Mouse (Mus musculus) forebrain, embryonic 14.5 days (tissue): ENCODE results near the gene Ube4a. TPM values are rescaled to one million over a fixed set of nuclear protein-coding genes. Genes with fewer than 3 reads are reported as not detected.

Experiments used
- ATAC-seq: fragments of 200-750 bp; cut with Nextera tagmentation; 2 replicates; pipeline ENCODE4 v1.8.0; 2017; ENCODE audit warnings: mild to moderate bottlenecking, moderate library complexity
- DNase-seq: peaks from one replicate; pipeline ENCODE4 v3.0.0-alpha.2; 2015; ENCODE audit warnings: low spot score
- H3K27ac ChIP-seq: fragments of 300-500 bp; sonication (generic); 2 replicates; pipeline ENCODE4 v1.5.1; 2014; ENCODE audit warnings: low read depth, mild to moderate bottlenecking, control low read depth, low read length, moderate library complexity
- H3K27me3 ChIP-seq: fragments of 300-500 bp; sonication (generic); replicated peaks from 2 replicates; pipeline ENCODE4 v1.6.1; 2014; ENCODE audit warnings: low read length, control low read depth, mixed read lengths; ENCODE audit not compliant: control insufficient read depth, insufficient read depth
- H3K36me3 ChIP-seq: fragments of 300-500 bp; sonication (generic); 2 replicates; pipeline ENCODE4 v1.6.1; 2014; ENCODE audit warnings: low read length, control low read depth; ENCODE audit not compliant: control insufficient read depth, insufficient read depth
- H3K4me1 ChIP-seq: fragments of 300-500 bp; sonication (generic); 2 replicates; pipeline ENCODE4 v1.6.1; 2014; ENCODE audit warnings: antibody characterized with exemption, low read length, control low read depth; ENCODE audit not compliant: control insufficient read depth, insufficient read depth
- H3K4me2 ChIP-seq: fragments of 300-500 bp; sonication (generic); 2 replicates; pipeline ENCODE4 v1.6.1; 2014; ENCODE audit warnings: mild to moderate bottlenecking, control low read depth, low read length
- H3K4me3 ChIP-seq: fragments of 300-500 bp; sonication (generic); 2 replicates; pipeline ENCODE4 v1.5.1; 2014; ENCODE audit warnings: low read depth, low read length, control low read depth
- H3K9ac ChIP-seq: fragments of 300-500 bp; sonication (generic); 2 replicates; pipeline ENCODE4 v1.6.1; 2014; ENCODE audit warnings: mild to moderate bottlenecking, low read length, control low read depth, moderate library complexity
- H3K9me3 ChIP-seq: fragments of 300-500 bp; sonication (generic); replicated peaks from 2 replicates; pipeline ENCODE4 v1.6.1; 2016; ENCODE audit warnings: low read length, control low read depth, mixed read lengths; ENCODE audit not compliant: control insufficient read depth
- WGBS: fragments of 180-500 bp; shearing (Covaris S2); extraction: QIAGEN DNeasy Blood & Tissue Kit; methylation state at CpG from one replicate; pipeline ENCODE4 v1.1.7; 2014; 5-methylcytosine and 5-hydroxymethylcytosine counted together
- polyA plus RNA-seq: library from polyadenylated mRNA; unstranded; fragments of >200 nt; fragmentation: Nextera tagmentation; extraction: Ambion mirVana; gene quantifications from 2 replicates; pipeline ENCODE4 v1.2.1, GENCODE M21; 2014

Gene Ube4a
- polyA plus RNA-seq, 1 experiment from 2014 or later, result 46.0 TPM

GRCm38 (mm10) chr9:44874198-44874597 lies 91.2 kb downstream of the Ube4a start:
- Histone ChIP-seq H3K4me2 (no peak overlapping the region), H3K4me3 (no peak overlapping the region), H3K27me3 (no peaks in the 10 kb centered on the region), H3K4me1 (peaks cover 36% of the 10 kb centered on the region), H3K36me3 (0 out of 2 replicates have a peak, but pooled peaks cover 9% of the 10 kb centered on the region), H3K27ac (no peak overlapping the region), H3K9ac (no peak overlapping the region), H3K9me3 (no peaks in the 10 kb centered on the region)
- DNase-seq (no peak), ATAC-seq (no peak)

- H3K27me3 ChIP-seq, result no peaks in the 10 kb centered on the region
Observed at GRCm38 (mm10) chr9:44873665-44874064, 91.7 kb downstream of the Ube4a start.

More at GRCm38 (mm10) chr9:44873665-44874064, 91.7 kb downstream of the Ube4a start:
- ATAC-seq, result no peak
- H3K36me3 ChIP-seq, result 0 out of 2 replicates have a peak, but pooled peaks cover 9% of the 10 kb centered on the region
- DNase-seq, result no peak
- no peak overlapping the region for H3K27ac ChIP-seq
- H3K4me2 ChIP-seq, result no peak overlapping the region
- 64% methylated on average over 5 of the region's 5 CpGs for WGBS
- no peak overlapping the region for H3K4me3 ChIP-seq
- H3K9ac ChIP-seq, result no peak overlapping the region
- H3K9me3 ChIP-seq, result no peaks in the 10 kb centered on the region
- peaks cover 35% of the 10 kb centered on the region for H3K4me1 ChIP-seq

Other genes starting within 250 kb of the Ube4a start
- gene Phldb1, start 230.4 kb downstream of the Ube4a start, polyA plus RNA-seq, result 29.5 and 42.9 TPM in 2 replicates
- gene Arcn1, start 197.8 kb downstream of the Ube4a start, polyA plus RNA-seq, result 138 and 152 TPM in 2 replicates
- 178 and 206 TPM in 2 replicates for gene Ift46, start 197.7 kb downstream of the Ube4a start, polyA plus RNA-seq
- 4.7 and 5.9 TPM in 2 replicates for gene Tmem25, start 166.3 kb downstream of the Ube4a start, polyA plus RNA-seq
- 0.28 and 0.36 TPM in 2 replicates for gene Ttc36, start 162.5 kb downstream of the Ube4a start, polyA plus RNA-seq
- gene Kmt2a, start 84.3 kb downstream of the Ube4a start, polyA plus RNA-seq, result 9.6 and 16.0 TPM in 2 replicates
- gene Atp5l, start 44.9 kb downstream of the Ube4a start, polyA plus RNA-seq, result 680 and 882 TPM in 2 replicates
- not detected in 2 replicates for gene Cd3g, start 14.8 kb upstream of the Ube4a start, polyA plus RNA-seq
- gene Cd3d, start 16.2 kb upstream of the Ube4a start, polyA plus RNA-seq, result not detected in 2 replicates
- gene Cd3e, start 44.0 kb upstream of the Ube4a start, polyA plus RNA-seq, result not detected in 2 replicates
- gene Mpzl2, start 74.2 kb upstream of the Ube4a start, polyA plus RNA-seq, result 0.18 and 0.38 TPM in 2 replicates
- gene Mpzl3, start 89.6 kb upstream of the Ube4a start, polyA plus RNA-seq, result 1.3 and 1.5 TPM in 2 replicates
- gene Jaml, start 113.6 kb upstream of the Ube4a start, polyA plus RNA-seq, result 0.15 TPM in 1 of 2 replicates, not detected in the other
- gene Scn2b, start 152.2 kb upstream of the Ube4a start, polyA plus RNA-seq, result 3.0 and 4.1 TPM in 2 replicates
- 0.11 and 0.12 TPM in 2 replicates for gene Scn4b, start 172.8 kb upstream of the Ube4a start, polyA plus RNA-seq
- not detected in 2 replicates for gene BC049352, start 216.4 kb upstream of the Ube4a start, polyA plus RNA-seq
- gene Tmprss4, start 238.5 kb upstream of the Ube4a start, polyA plus RNA-seq, result not detected in 2 replicates